Mouse (Mus musculus): ENCODE measurements around the gene Prdm4.

Gene Prdm4

GRCm38 (mm10) chr10:85871698-85872478 is 45.1 kb downstream of the Prdm4 start:
- DNase-seq, result peak; percentile 92

DNA sequence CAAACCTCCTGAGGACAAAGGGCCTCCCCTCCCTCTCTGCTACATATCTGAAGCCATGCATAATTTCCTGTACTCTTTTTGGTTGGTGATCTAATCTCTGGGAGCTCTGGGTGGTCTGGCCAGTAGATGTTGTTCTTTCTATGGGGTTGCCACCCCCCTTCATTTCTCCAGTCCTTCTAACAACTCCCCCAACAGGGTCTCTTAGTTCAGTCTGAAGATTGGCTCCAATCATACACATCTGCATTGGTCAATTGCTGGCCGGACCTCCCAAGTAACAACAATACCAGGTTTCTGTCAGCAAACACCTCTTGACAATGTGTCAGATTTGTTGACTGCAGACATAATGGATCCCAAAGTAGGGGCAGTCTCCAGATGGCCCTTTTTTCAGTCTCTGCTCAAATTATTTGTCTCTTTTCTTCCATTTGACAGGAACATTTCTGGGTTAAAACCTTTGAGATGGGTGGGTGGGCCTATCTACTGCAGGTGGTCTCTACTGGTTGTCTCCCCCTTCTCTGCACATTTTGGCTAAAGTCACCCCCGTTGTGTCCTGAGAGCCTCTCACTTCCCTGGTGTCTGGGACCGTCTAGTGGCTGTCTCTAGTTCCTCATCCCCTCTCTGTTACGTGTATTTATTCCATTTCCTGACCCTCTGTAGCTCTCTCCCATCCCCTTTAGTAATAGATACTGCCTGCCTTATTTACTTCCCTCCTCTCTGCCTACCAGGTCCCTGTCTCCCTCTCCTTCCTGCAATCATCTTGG is 70.7 kb downstream of the Prdm4 start:
- DNase-seq, result no peak
